Comparison of ENCODE assay signal across 8 mouse cellular contexts in the genomic region with DNA sequence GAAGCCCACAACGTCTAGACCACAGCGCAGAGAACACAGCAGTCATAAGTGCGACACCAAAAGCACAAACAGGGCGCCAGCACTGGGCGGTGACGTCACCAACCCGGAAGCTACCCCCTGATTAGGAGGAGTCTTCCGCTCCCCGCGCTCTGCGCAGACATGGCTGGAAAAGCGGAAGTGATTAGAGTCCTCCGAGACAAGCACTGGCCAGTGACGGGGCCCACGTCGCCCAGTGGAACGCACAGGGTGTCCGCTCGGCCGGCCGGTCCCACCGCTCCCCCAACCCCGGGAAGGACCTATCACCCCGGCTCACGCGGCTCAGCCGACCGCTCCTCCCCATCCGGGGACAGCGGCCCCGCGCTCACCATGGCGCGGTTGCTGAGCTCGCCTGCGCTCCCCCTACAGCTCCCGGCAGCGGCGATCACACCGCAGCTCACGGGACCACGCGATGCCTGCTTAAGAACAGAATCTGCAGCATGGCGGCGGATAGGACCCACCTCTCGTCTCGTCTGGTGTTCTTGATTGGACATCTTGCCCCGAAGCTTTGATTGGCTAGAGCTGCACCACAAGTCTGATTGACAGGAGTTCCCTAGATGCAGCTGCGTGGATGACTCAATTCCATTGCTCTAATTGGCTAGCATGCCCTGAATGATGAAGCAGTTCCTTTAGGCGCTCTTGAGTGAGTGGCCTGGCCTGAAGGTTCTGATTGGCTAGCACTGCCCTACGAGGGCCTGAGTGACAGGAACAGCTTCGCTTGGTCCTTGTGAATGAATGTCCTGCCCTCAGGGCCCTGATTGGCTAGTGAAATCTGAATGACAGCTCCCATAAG. TPM values are rescaled to one million over a fixed set of nuclear protein-coding genes. Genes with fewer than 3 reads are reported as not detected.
DNase-seq lines count a peak whose midpoint lies in the region; ATAC-seq and TF ChIP-seq lines count a peak whose summit lies in the region.

No protein-coding gene starts in this region.

- H3K4me3 ChIP-seq in hindbrain, embryonic 13.5 days = peak overlapping the region; percentile 87

- ATAC-seq in Patski = peak; percentile 99
- ATAC-seq in hindbrain, embryonic 13.5 days (ENCODE audit: low FRiP score) = peak; percentile 99

- H3K27me3 ChIP-seq in Patski = peaks cover under 1% of the 10 kb centered on the region
- no peaks in the 10 kb centered on the region for H3K27me3 ChIP-seq in hindbrain, embryonic 13.5 days

- TF ChIP-seq CTCF in Patski (IDR thresholded peaks at IDR 0.05) = no peak

- H3K9ac ChIP-seq in hindbrain, embryonic 13.5 days = peak overlapping the region; percentile 97

- in situ Hi-C loops in Patski (cut with MboI; ENCODE audit: low pct_unique_long_range_greater_than_20kb) = no loop called here

- H3K4me2 ChIP-seq in hindbrain, embryonic 13.5 days = peak overlapping the region; percentile 55

- DNase-seq in Patski (ENCODE audit: low read depth, low spot score) = peak; percentile 98
- peak; percentile 95 to 96 for DNase-seq in cerebellum, postnatal 14 days
- DNase-seq in frontal cortex, postnatal 14 days (ENCODE audit: low spot score in 2 of 2) = peak; percentile 92 to 99
- DNase-seq in layer of hippocampus, postnatal 25 days (ENCODE audit: extremely low spot score in 1 of 2, low spot score in 1 of 2) = peak; percentile 81 to 83
- DNase-seq in lung, postnatal 25 days (ENCODE audit: low spot score) = peak; percentile 100
- DNase-seq in retina, embryonic 14.5 days (ENCODE audit: low spot score) = peak; percentile 98
- DNase-seq in thymus, postnatal 4 days = peak; percentile 94

- CTCF ChIA-PET in Patski (lab: Charles Lee) = interaction anchor here (1.6 kb wide), 1 partner anchor 91 kb away, joined by 6 read pairs; the partner anchor contains the start of gene Zfp868

- POLR2A ChIA-PET in Patski (lab: Charles Lee) = interaction anchor here (0.6 to 1.1 kb wide), 4 partner anchors 12 to 1183 kb away, joined by 3 to 4 read pairs (median 4); partner anchors contain the start of gene Zfp963

- H3K9me3 ChIP-seq in hindbrain, embryonic 13.5 days = no peaks in the 10 kb centered on the region

- peak overlapping the region; percentile 100 for H3K27ac ChIP-seq in hindbrain, embryonic 13.5 days

- H3K36me3 ChIP-seq in hindbrain, embryonic 13.5 days = peaks cover 5% of the 10 kb centered on the region

- under 1% methylated on average over 52 of the region's 52 CpGs for WGBS in hindbrain, embryonic 13.5 days

- H3K4me1 ChIP-seq in hindbrain, embryonic 13.5 days (replicated peaks) = peaks cover 30% of the 10 kb centered on the region

RNA-seq across cellular contexts. Expression of gene Zfp869, which starts 6.1 kb away (rescaled TPM):
- 21.1 TPM for polyA plus RNA-seq in Patski (2021)
- polyA plus RNA-seq in hindbrain, embryonic 13.5 days (2015; fragmentation: Nextera tagmentation; extraction: Ambion mirVana) = 26.1 and 27.0 TPM in 2 replicates
- total RNA-seq in layer of hippocampus, postnatal 25 days (2021) = 10 to 100 TPM; 19.1 to 19.7 TPM

RNA-seq across cellular contexts. Expression of gene Zfp963, which starts 33.2 kb away (rescaled TPM):
- 3.6 TPM for polyA plus RNA-seq in Patski (2021)
- polyA plus RNA-seq in hindbrain, embryonic 13.5 days (2015; fragmentation: Nextera tagmentation; extraction: Ambion mirVana) = 7.8 and 8.6 TPM in 2 replicates
- 1 to 10 TPM; 4.2 to 4.5 TPM for total RNA-seq in layer of hippocampus, postnatal 25 days (2021)

RNA-seq across cellular contexts. Expression of gene Gm20422, which starts 58.1 kb away (rescaled TPM):
- polyA plus RNA-seq in Patski (2021) = 0.15 TPM
- 0.34 TPM in 1 of 2 replicates, not detected in the other for polyA plus RNA-seq in hindbrain, embryonic 13.5 days (2015; fragmentation: Nextera tagmentation; extraction: Ambion mirVana)
- total RNA-seq in layer of hippocampus, postnatal 25 days (2021) = 1 to 10 TPM; 1.8 to 2.6 TPM

Comparison
In these comparisons a context has a peak if more than half of its experiments do, and no peak if none do; other contexts are left out.
1. Peak in every context shown above with its lines: DNase-seq, ATAC-seq, H3K4me3 ChIP-seq and H3K27ac ChIP-seq.